Mouse (Mus musculus) testis, adult 2 months (tissue): Measurements from ENCODE around the gene Igsf3. TPM values are rescaled to one million over a fixed set of nuclear protein-coding genes. Genes with fewer than 3 reads are reported as not detected.
"Not testable (repeated sequence)": the region's sequence is repeated elsewhere in the genome, so short reads cannot be mapped to it uniquely, and the experiment has no call there.

ENCODE experiments used
- H3K27ac ChIP-seq: fragments of 200-500 bp; 2 replicates; pipeline ENCODE4 v1.5.1; 2012; ENCODE audit warnings: low read depth, low read length; ENCODE audit not compliant: control insufficient read depth, insufficient read depth
- H3K27me3 ChIP-seq: fragments of 200-500 bp; 2 replicates; pipeline ENCODE4 v1.6.1; 2012; ENCODE audit warnings: mild to moderate bottlenecking, low read length, moderate library complexity; ENCODE audit not compliant: control insufficient read depth, insufficient read depth
- H3K36me3 ChIP-seq: fragments of 200-500 bp; 2 replicates; pipeline ENCODE4 v1.6.1; 2012; ENCODE audit warnings: mild to moderate bottlenecking, low read length; ENCODE audit not compliant: control insufficient read depth, insufficient read depth
- H3K4me1 ChIP-seq: fragments of 200-500 bp; 2 replicates; pipeline ENCODE4 v1.6.1; 2012; ENCODE audit warnings: low read length; ENCODE audit not compliant: control insufficient read depth, insufficient read depth
- H3K4me3 ChIP-seq: fragments of 200-500 bp; 2 replicates; pipeline ENCODE4 v1.5.1; 2012; ENCODE audit warnings: low read depth, mild to moderate bottlenecking, low read length, moderate library complexity, mixed read lengths; ENCODE audit not compliant: control insufficient read depth
- CTCF ChIP-seq: fragments of 200-500 bp; IDR thresholded peaks from 2 replicates; pipeline ENCODE4 v1.5.1; 2012; ENCODE audit warnings: low read depth, mild to moderate bottlenecking, inconsistent platforms, low read length, moderate library complexity; ENCODE audit not compliant: control insufficient read depth, insufficient read depth, insufficient replicate concordance
- POLR2A ChIP-seq: fragments of 200-500 bp; IDR thresholded peaks from 2 replicates; pipeline ENCODE4 v1.6.1; 2012; ENCODE audit warnings: low read depth, mild to moderate bottlenecking, inconsistent platforms, low read length, moderate library complexity; ENCODE audit not compliant: control insufficient read depth
- polyA plus RNA-seq: library from polyadenylated mRNA; depleted of rRNA; stranded (reverse); fragments of >200 nt; gene quantifications from 2 replicates; pipeline ENCODE4 v1.2.3, GENCODE M21; 2012

The Igsf3 gene
- polyA plus RNA-seq, 1 experiment, result 3.9 TPM

- H3K27me3 ChIP-seq, result no peaks in the 10 kb centered on the region
- H3K36me3 ChIP-seq, result no peaks in the 10 kb centered on the region
- no peak overlapping the region for H3K27ac ChIP-seq
- TF ChIP-seq POLR2A (no peak), CTCF (no peak)
- H3K4me3 ChIP-seq, result no peak overlapping the region
- no peaks in the 10 kb centered on the region for H3K4me1 ChIP-seq
Observed at GRCm38 (mm10) chr3:101406097-101406496, 29.2 kb downstream of the Igsf3 start.

- H3K27me3 ChIP-seq, result no peaks in the 10 kb centered on the region
- H3K27ac ChIP-seq, result no peak overlapping the region
- no peaks in the 10 kb centered on the region for H3K36me3 ChIP-seq
- no peak overlapping the region for H3K4me3 ChIP-seq
- H3K4me1 ChIP-seq, result no peaks in the 10 kb centered on the region
- TF ChIP-seq POLR2A (no peak), CTCF (no peak)
Observed at GRCm38 (mm10) chr3:101407568-101407967, 30.7 kb downstream of the Igsf3 start.

GRCm38 (mm10) chr3:101408953-101409750 lies 32.3 kb downstream of the Igsf3 start:
- TF ChIP-seq CTCF (no peak), POLR2A (no peak)
- no peak overlapping the region for H3K4me3 ChIP-seq
- no peaks in the 10 kb centered on the region for H3K27me3 ChIP-seq
- H3K36me3 ChIP-seq, result no peaks in the 10 kb centered on the region
- no peak overlapping the region for H3K27ac ChIP-seq
- H3K4me1 ChIP-seq, result no peaks in the 10 kb centered on the region

- Histone ChIP-seq H3K4me3 (no peak overlapping the region), H3K27ac (no peak overlapping the region), H3K27me3 (no peaks in the 10 kb centered on the region), H3K36me3 (no peaks in the 10 kb centered on the region), H3K4me1 (no peaks in the 10 kb centered on the region)
- no peak for TF ChIP-seq CTCF
Observed at GRCm38 (mm10) chr3:101410202-101410601, 33.3 kb downstream of the Igsf3 start.

GRCm38 (mm10) chr3:101410745-101411144 lies 33.9 kb downstream of the Igsf3 start:
- Histone ChIP-seq H3K4me3 (no peak overlapping the region), H3K4me1 (no peaks in the 10 kb centered on the region), H3K27me3 (no peaks in the 10 kb centered on the region), H3K27ac (no peak overlapping the region), H3K36me3 (no peaks in the 10 kb centered on the region)
- no peak for TF ChIP-seq POLR2A
- no peak for TF ChIP-seq CTCF

GRCm38 (mm10) chr3:101411626-101412025 lies 34.7 kb downstream of the Igsf3 start:
- Histone ChIP-seq H3K27me3 (no peaks in the 10 kb centered on the region), H3K4me1 (no peaks in the 10 kb centered on the region), H3K4me3 (no peak overlapping the region), H3K27ac (no peak overlapping the region), H3K36me3 (no peaks in the 10 kb centered on the region)
- TF ChIP-seq CTCF (no peak), POLR2A (no peak)

GRCm38 (mm10) chr3:101412115-101412514 lies 35.2 kb downstream of the Igsf3 start:
- H3K27me3 ChIP-seq, result no peaks in the 10 kb centered on the region
- no peaks in the 10 kb centered on the region for H3K36me3 ChIP-seq
- no peak for TF ChIP-seq POLR2A
- no peak for TF ChIP-seq CTCF
- H3K27ac ChIP-seq, result no peak overlapping the region
- no peaks in the 10 kb centered on the region for H3K4me1 ChIP-seq
- H3K4me3 ChIP-seq, result no peak overlapping the region

- not testable (repeated sequence) for H3K27me3 ChIP-seq, H3K4me3 ChIP-seq, H3K4me1 ChIP-seq, H3K27ac ChIP-seq, H3K36me3 ChIP-seq
Observed at GRCm38 (mm10) chr3:101413013-101413412, 36.1 kb downstream of the Igsf3 start.
